Mouse (Mus musculus) limb, embryonic 11.5 days (tissue): ENCODE measurements at regions not wholly inside any gene's neighbourhood (a gene's known extent, or its start where the extent isn't known, plus 50 kb on each side); places are given as distances from the start of the nearest gene placed in this dataset.

ENCODE experiments used
- ATAC-seq: fragments of 200-750 bp; cut with Nextera tagmentation; 2 replicates; pipeline ENCODE4 v1.8.0; 2017; ENCODE audit warnings: low read depth; ENCODE audit not compliant: insufficient number of reproducible peaks, low FRiP score, low TSS enrichment
- DNase-seq: peaks from one replicate; pipeline ENCODE4 v3.0.0-alpha.2; 2015; ENCODE audit warnings: low spot score
- H3K27ac ChIP-seq: fragments of 300-500 bp; sonication (generic); replicated peaks from 2 replicates; pipeline ENCODE4 v1.5.1; 2014; ENCODE audit warnings: low read depth, mild to moderate bottlenecking, low read length
- H3K27me3 ChIP-seq: fragments of 300-500 bp; sonication (generic); 2 replicates; pipeline ENCODE4 v1.6.1; 2014; ENCODE audit warnings: mild to moderate bottlenecking, low read length, mixed read lengths; ENCODE audit not compliant: control insufficient read depth, insufficient read depth
- H3K36me3 ChIP-seq: fragments of 300-500 bp; sonication (generic); 2 replicates; pipeline ENCODE4 v1.6.1; 2014; ENCODE audit warnings: mild to moderate bottlenecking, low read length, moderate library complexity, mixed read lengths; ENCODE audit not compliant: control insufficient read depth, insufficient read depth
- H3K4me1 ChIP-seq: fragments of 300-500 bp; sonication (generic); 2 replicates; pipeline ENCODE4 v1.6.1; 2014; ENCODE audit warnings: low read length, mixed read lengths; ENCODE audit not compliant: control insufficient read depth, insufficient read depth
- H3K4me2 ChIP-seq: fragments of 300-500 bp; sonication (generic); 2 replicates; pipeline ENCODE4 v1.6.1; 2014; ENCODE audit warnings: low read depth, mild to moderate bottlenecking, moderate library complexity; ENCODE audit not compliant: severe bottlenecking
- H3K4me3 ChIP-seq: fragments of 300-500 bp; sonication (generic); 2 replicates; pipeline ENCODE4 v1.5.1; 2014; ENCODE audit warnings: low read depth, low read length
- H3K9ac ChIP-seq: fragments of 300-500 bp; sonication (generic); 2 replicates; pipeline ENCODE4 v1.6.1; 2014; ENCODE audit warnings: mild to moderate bottlenecking, low read length
- H3K9me3 ChIP-seq: fragments of 300-500 bp; sonication (generic); 2 replicates; pipeline ENCODE4 v1.6.1; 2016; ENCODE audit warnings: low read length; ENCODE audit not compliant: control insufficient read depth
- WGBS: fragments of 180-500 bp; shearing (Covaris S2); extraction: QIAGEN DNeasy Blood & Tissue Kit; methylation state at CpG from one replicate; pipeline ENCODE4 v1.1.7; 2014; 5-methylcytosine and 5-hydroxymethylcytosine counted together

GRCm38 (mm10) chr6:97741427-97741826 is 65.4 kb upstream of the Mitf start:
- H3K27me3 ChIP-seq = no peaks in the 10 kb centered on the region
- no peak for ATAC-seq
- H3K4me1 ChIP-seq = no peaks in the 10 kb centered on the region
- 56% methylated on average over 13 of the region's 13 CpGs for WGBS
- no peak for DNase-seq
- no peak overlapping the region for H3K27ac ChIP-seq
- H3K4me2 ChIP-seq = no peak overlapping the region
- no peak overlapping the region for H3K9ac ChIP-seq
- H3K4me3 ChIP-seq = no peak overlapping the region
- no peaks in the 10 kb centered on the region for H3K36me3 ChIP-seq
- H3K9me3 ChIP-seq = no peaks in the 10 kb centered on the region

GRCm38 (mm10) chr6:97740851-97741201 is 66.0 kb upstream of the Mitf start:
- no peak overlapping the region for H3K4me3 ChIP-seq
- peak; percentile 71 for DNase-seq

GRCm38 (mm10) chr6:97740107-97740850 is 66.6 kb upstream of the Mitf start:
- 6% methylated on average over 13 of the region's 13 CpGs for WGBS
- no peaks in the 10 kb centered on the region for H3K27me3 ChIP-seq
- H3K4me2 ChIP-seq = peak overlapping the region; percentile 42
- peak; percentile 74 for DNase-seq
- no peak overlapping the region for H3K27ac ChIP-seq
- no peaks in the 10 kb centered on the region for H3K4me1 ChIP-seq
- no peaks in the 10 kb centered on the region for H3K36me3 ChIP-seq
- no peak overlapping the region for H3K4me3 ChIP-seq
- no peaks in the 10 kb centered on the region for H3K9me3 ChIP-seq
- no peak overlapping the region for H3K9ac ChIP-seq
- ATAC-seq = no peak

More at GRCm38 (mm10) chr6:97740851-97741201, 66.0 kb upstream of the Mitf start:
- no peaks in the 10 kb centered on the region for H3K9me3 ChIP-seq
- no peaks in the 10 kb centered on the region for H3K4me1 ChIP-seq
- H3K9ac ChIP-seq = no peak overlapping the region
- no peaks in the 10 kb centered on the region for H3K27me3 ChIP-seq
- no peaks in the 10 kb centered on the region for H3K36me3 ChIP-seq
- no peak overlapping the region for H3K27ac ChIP-seq
- H3K4me2 ChIP-seq = peak overlapping the region; percentile 42
- no peak for ATAC-seq
- 21% methylated on average over 11 of the region's 11 CpGs for WGBS

- no peaks in the 10 kb centered on the region for H3K9me3 ChIP-seq
- no peak for ATAC-seq
- 69% methylated on average over 4 of the region's 4 CpGs for WGBS
- no peaks in the 10 kb centered on the region for H3K27me3 ChIP-seq
- H3K4me1 ChIP-seq = 0 out of 2 replicates have a peak, but pooled peaks cover under 1% of the 10 kb centered on the region
- no peaks in the 10 kb centered on the region for H3K36me3 ChIP-seq
- H3K27ac ChIP-seq = no peak overlapping the region
- no peak overlapping the region for H3K9ac ChIP-seq
- DNase-seq = no peak
- no peak overlapping the region for H3K4me2 ChIP-seq
- no peak overlapping the region for H3K4me3 ChIP-seq
These were observed 68.0 kb upstream of the Mitf start for GRCm38 (mm10) chr6:97738846-97739245.

GRCm38 (mm10) chr6:97730835-97731234 is 76.0 kb upstream of the Mitf start:
- no peak overlapping the region for H3K9ac ChIP-seq
- no peaks in the 10 kb centered on the region for H3K27me3 ChIP-seq
- H3K27ac ChIP-seq = no peak overlapping the region
- 0 out of 2 replicates have a peak, but pooled peaks cover 3% of the 10 kb centered on the region for H3K4me1 ChIP-seq
- no peak for ATAC-seq
- H3K9me3 ChIP-seq = no peaks in the 10 kb centered on the region
- H3K4me2 ChIP-seq = no peak overlapping the region
- H3K4me3 ChIP-seq = no peak overlapping the region
- H3K36me3 ChIP-seq = no peaks in the 10 kb centered on the region
- no peak for DNase-seq

- no peaks in the 10 kb centered on the region for H3K4me1 ChIP-seq
- DNase-seq (no peak), ATAC-seq (no peak)
- H3K4me2 ChIP-seq = no peak overlapping the region
- no peaks in the 10 kb centered on the region for H3K27me3 ChIP-seq
- H3K27ac ChIP-seq = no peak overlapping the region
- H3K9ac ChIP-seq = no peak overlapping the region
- 45% methylated on average over 6 of the region's 6 CpGs for WGBS
- no peaks in the 10 kb centered on the region for H3K36me3 ChIP-seq
- no peak overlapping the region for H3K4me3 ChIP-seq
- H3K9me3 ChIP-seq = no peaks in the 10 kb centered on the region
These were observed 88.5 kb upstream of the Mitf start for GRCm38 (mm10) chr6:97718184-97718910.

- Histone ChIP-seq H3K27ac (no peak overlapping the region), H3K27me3 (no peaks in the 10 kb centered on the region), H3K4me3 (no peak overlapping the region), H3K4me2 (no peak overlapping the region), H3K4me1 (no peaks in the 10 kb centered on the region), H3K9me3 (no peaks in the 10 kb centered on the region), H3K9ac (no peak overlapping the region), H3K36me3 (no peaks in the 10 kb centered on the region)
- WGBS = 93% methylated on average over 2 of the region's 2 CpGs
- DNase-seq = no peak
- ATAC-seq = no peak
These were observed 90.1 kb upstream of the Frmd4b start for GRCm38 (mm10) chr6:97707401-97707800.

- Histone ChIP-seq H3K4me3 (no peak overlapping the region), H3K9ac (no peak overlapping the region), H3K36me3 (no peaks in the 10 kb centered on the region), H3K27ac (no peak overlapping the region), H3K9me3 (no peaks in the 10 kb centered on the region), H3K4me2 (no peak overlapping the region), H3K4me1 (no peaks in the 10 kb centered on the region), H3K27me3 (no peaks in the 10 kb centered on the region)
- DNase-seq (no peak), ATAC-seq (no peak)
- WGBS = 84% methylated on average over 5 of the region's 5 CpGs
These were observed 87.0 kb upstream of the Frmd4b start for GRCm38 (mm10) chr6:97704361-97704760.
